Mouse (Mus musculus): ENCODE results near the gene Stam. TPM values are rescaled to one million over a fixed set of nuclear protein-coding genes. Genes with fewer than 3 reads are reported as not detected.

The Stam gene
- polyA plus RNA-seq (2012; rRNA removed): 13.7 and 15.3 TPM in 2 replicates

GRCm38 (mm10) chr2:14073362-14074220, at the start of gene Stam:
Gene Stam, plus strand, starts transcription at chr2:14074098.
- DNase-seq: peak; percentile 91
- TF ChIP-seq POLR2A (IDR thresholded peaks at IDR 0.05; ENCODE audit: borderline replicate concordance, extremely low read depth, low read depth, low read length) (peak; percentile 84; the same call in 1 of the 2 replicates), CTCF (IDR thresholded peaks at IDR 0.05; ENCODE audit: insufficient read depth, low read length) (no peak)
- under 1% methylated on average over 38 of the region's 50 CpGs for WGBS
- H3K4me1 ChIP-seq (ENCODE audit: control insufficient read depth, insufficient read depth, low read length): peaks cover 4% of the 10 kb centered on the region; the same call in 1 of the 2 replicates
- H3K4me3 ChIP-seq (replicated peaks; ENCODE audit: extremely low read depth, low read depth, low read length): peak within 1 kb of the TSS; percentile 100

- WGBS: 93% methylated on average over 2 of the region's 2 CpGs
- H3K4me3 ChIP-seq (replicated peaks; ENCODE audit: extremely low read depth, low read depth, low read length): no peak overlapping the region
- H3K4me1 ChIP-seq (ENCODE audit: control insufficient read depth, insufficient read depth, low read length): no peaks in the 10 kb centered on the region
- no peak for TF ChIP-seq POLR2A (IDR thresholded peaks at IDR 0.05; ENCODE audit: borderline replicate concordance, extremely low read depth, low read depth, low read length)
- TF ChIP-seq CTCF (IDR thresholded peaks at IDR 0.05; ENCODE audit: insufficient read depth, low read length): no peak
- no peak for DNase-seq
Observed at GRCm38 (mm10) chr2:14041249-14041648, 32.6 kb upstream of the Stam start.

- TF ChIP-seq POLR2A (IDR thresholded peaks at IDR 0.05; ENCODE audit: borderline replicate concordance, extremely low read depth, low read depth, low read length) (no peak), CTCF (IDR thresholded peaks at IDR 0.05; ENCODE audit: insufficient read depth, low read length) (no peak)
- WGBS: 77% methylated on average over 3 of the region's 3 CpGs
- no peak for DNase-seq
- H3K4me3 ChIP-seq (replicated peaks; ENCODE audit: extremely low read depth, low read depth, low read length): no peak overlapping the region
- no peaks in the 10 kb centered on the region for H3K4me1 ChIP-seq (ENCODE audit: control insufficient read depth, insufficient read depth, low read length)
Observed at GRCm38 (mm10) chr2:14043011-14043410, 30.9 kb upstream of the Stam start.

- no peak for DNase-seq
- no peak overlapping the region for H3K4me3 ChIP-seq (replicated peaks; ENCODE audit: extremely low read depth, low read depth, low read length)
- no peak for TF ChIP-seq CTCF (IDR thresholded peaks at IDR 0.05; ENCODE audit: insufficient read depth, low read length)
- TF ChIP-seq POLR2A (IDR thresholded peaks at IDR 0.05; ENCODE audit: borderline replicate concordance, extremely low read depth, low read depth, low read length): no peak
- H3K4me1 ChIP-seq (ENCODE audit: control insufficient read depth, insufficient read depth, low read length): no peaks in the 10 kb centered on the region
- whole genome bisulfite sequencing: 61% methylated on average over 9 of the region's 9 CpGs
Observed at GRCm38 (mm10) chr2:14043577-14044170, 30.2 kb upstream of the Stam start.

GRCm38 (mm10) chr2:14048381-14048780, 25.5 kb upstream of the Stam start:
- Histone ChIP-seq H3K4me3 (replicated peaks; ENCODE audit: extremely low read depth, low read depth, low read length) (no peak overlapping the region), H3K4me1 (ENCODE audit: control insufficient read depth, insufficient read depth, low read length) (no peaks in the 10 kb centered on the region)
- no peak for TF ChIP-seq POLR2A (IDR thresholded peaks at IDR 0.05; ENCODE audit: borderline replicate concordance, extremely low read depth, low read depth, low read length)
- TF ChIP-seq CTCF (IDR thresholded peaks at IDR 0.05; ENCODE audit: insufficient read depth, low read length): peak; percentile 53
- DNase-seq: peak; percentile 46

- Histone ChIP-seq H3K4me3 (replicated peaks; ENCODE audit: extremely low read depth, low read depth, low read length) (no peak overlapping the region), H3K4me1 (ENCODE audit: control insufficient read depth, insufficient read depth, low read length) (no peaks in the 10 kb centered on the region)
- DNase-seq: no peak
- WGBS: 74% methylated on average over 5 of the region's 5 CpGs
- TF ChIP-seq POLR2A (IDR thresholded peaks at IDR 0.05; ENCODE audit: borderline replicate concordance, extremely low read depth, low read depth, low read length): no peak
- no peak for TF ChIP-seq CTCF (IDR thresholded peaks at IDR 0.05; ENCODE audit: insufficient read depth, low read length)
Observed at GRCm38 (mm10) chr2:14048808-14049207, 25.1 kb upstream of the Stam start.

- H3K4me1 ChIP-seq (ENCODE audit: control insufficient read depth, insufficient read depth, low read length): no peaks in the 10 kb centered on the region
- TF ChIP-seq POLR2A (IDR thresholded peaks at IDR 0.05; ENCODE audit: borderline replicate concordance, extremely low read depth, low read depth, low read length) (no peak), CTCF (IDR thresholded peaks at IDR 0.05; ENCODE audit: insufficient read depth, low read length) (no peak)
- no peak for DNase-seq
- H3K4me3 ChIP-seq (replicated peaks; ENCODE audit: extremely low read depth, low read depth, low read length): no peak overlapping the region
- WGBS: 84% methylated on average over 3 of the region's 3 CpGs
Observed at GRCm38 (mm10) chr2:14053618-14054017, 20.3 kb upstream of the Stam start.

- Histone ChIP-seq H3K4me3 (replicated peaks; ENCODE audit: extremely low read depth, low read depth, low read length) (no peak overlapping the region), H3K4me1 (ENCODE audit: control insufficient read depth, insufficient read depth, low read length) (no peaks in the 10 kb centered on the region)
- no peak for DNase-seq
- WGBS: 67% methylated on average over 3 of the region's 3 CpGs
- no peak for TF ChIP-seq POLR2A (IDR thresholded peaks at IDR 0.05; ENCODE audit: borderline replicate concordance, extremely low read depth, low read depth, low read length)
- no peak for TF ChIP-seq CTCF (IDR thresholded peaks at IDR 0.05; ENCODE audit: insufficient read depth, low read length)
Observed at GRCm38 (mm10) chr2:14054163-14054562, 19.7 kb upstream of the Stam start.

GRCm38 (mm10) chr2:14054716-14055115, 19.2 kb upstream of the Stam start:
- H3K4me1 ChIP-seq (ENCODE audit: control insufficient read depth, insufficient read depth, low read length): no peaks in the 10 kb centered on the region
- peak overlapping the region; percentile 72 for H3K4me3 ChIP-seq (replicated peaks; ENCODE audit: extremely low read depth, low read depth, low read length)
- WGBS: 12% methylated on average over 6 of the region's 6 CpGs
- TF ChIP-seq POLR2A (IDR thresholded peaks at IDR 0.05; ENCODE audit: borderline replicate concordance, extremely low read depth, low read depth, low read length) (no peak), CTCF (IDR thresholded peaks at IDR 0.05; ENCODE audit: insufficient read depth, low read length) (no peak)
- DNase-seq: no peak
